Mouse (Mus musculus) Muller cell, postnatal 12 days (primary cell): ENCODE measurements around the gene Mapk8ip3.

ENCODE experiments used
- DNase-seq: peaks from one replicate; pipeline ENCODE4 v3.0.0-alpha.2; 2015; ENCODE audit errors: inconsistent ontology term

Gene Mapk8ip3

GRCm38 (mm10) chr17:24885356-24886133 lies 51.2 kb downstream of the Mapk8ip3 start:
- DNase-seq: no peak

- no peak for DNase-seq
These were observed 52.4 kb downstream of the Mapk8ip3 start for GRCm38 (mm10) chr17:24884391-24884790.

- DNase-seq: peak; percentile 26
These were observed 54.9 kb downstream of the Mapk8ip3 start for GRCm38 (mm10) chr17:24881738-24882440.

- no peak for DNase-seq
These were observed 58.2 kb downstream of the Mapk8ip3 start for GRCm38 (mm10) chr17:24878531-24878930.

GRCm38 (mm10) chr17:24878117-24878397 lies 58.7 kb downstream of the Mapk8ip3 start:
- no peak for DNase-seq

- no peak for DNase-seq
These were observed 59.3 kb downstream of the Mapk8ip3 start for GRCm38 (mm10) chr17:24877336-24878116.

- DNase-seq: no peak
These were observed 61.8 kb downstream of the Mapk8ip3 start for GRCm38 (mm10) chr17:24874989-24875388.

GRCm38 (mm10) chr17:24874405-24874745 lies 62.4 kb downstream of the Mapk8ip3 start:
- no peak for DNase-seq

- no peak for DNase-seq
These were observed 62.9 kb downstream of the Mapk8ip3 start for GRCm38 (mm10) chr17:24873695-24874404.

GRCm38 (mm10) chr17:24867914-24868313 lies 68.9 kb downstream of the Mapk8ip3 start:
- no peak for DNase-seq

- no peak for DNase-seq
These were observed 71.0 kb downstream of the Mapk8ip3 start, which contains the start of gene Igfals for GRCm38 (mm10) chr17:24865776-24866175. Gene Igfals, plus strand, starts transcription at chr17:24865997.

- DNase-seq: no peak
These were observed 75.0 kb downstream of the Mapk8ip3 start for GRCm38 (mm10) chr17:24861785-24862184.

GRCm38 (mm10) chr17:24860076-24860475 lies 76.7 kb downstream of the Mapk8ip3 start:
- DNase-seq: no peak

- no peak for DNase-seq
These were observed 77.8 kb downstream of the Mapk8ip3 start for GRCm38 (mm10) chr17:24858967-24859366.

- no peak for DNase-seq
These were observed 78.8 kb downstream of the Mapk8ip3 start for GRCm38 (mm10) chr17:24857831-24858470.

- DNase-seq: no peak
These were observed 80.2 kb downstream of the Mapk8ip3 start for GRCm38 (mm10) chr17:24856589-24856988.

- no peak for DNase-seq
These were observed 80.8 kb downstream of the Mapk8ip3 start for GRCm38 (mm10) chr17:24855838-24856464.

- no peak for DNase-seq
These were observed 85.2 kb downstream of the Mapk8ip3 start for GRCm38 (mm10) chr17:24851381-24852125.

- DNase-seq: no peak
These were observed 86.0 kb downstream of the Mapk8ip3 start for GRCm38 (mm10) chr17:24850773-24851127.

GRCm38 (mm10) chr17:24850065-24850772 lies 86.6 kb downstream of the Mapk8ip3 start, which contains the start of gene Fahd1:
Gene Fahd1, minus strand, starts transcription at chr17:24850364.
- DNase-seq: peak; percentile 98
